Mouse (Mus musculus): ENCODE data around the gene Olfr635. TPM values are rescaled to one million over a fixed set of nuclear protein-coding genes. Genes with fewer than 3 reads are reported as not detected.
A peak's percentile ranks its signal among the peaks of the same experiment; 100 is the strongest.
"Not testable (repeated sequence)": the region's sequence is repeated elsewhere in the genome, so short reads cannot be mapped to it uniquely, and the experiment has no call there.

The Olfr635 gene
- total RNA-seq (2021) = under 1 TPM; 0.05 to 0.09 TPM
- long read RNA-seq, experiment 1 = 0 reads
- long read RNA-seq, experiment 2 = 0 reads

GRCm38 (mm10) chr7:103970852-103971251 is at the start of gene Olfr635:
TSS of gene Olfr635 (plus strand) at chr7:103971152.
- no peak for TF ChIP-seq CTCF (IDR thresholded peaks at IDR 0.05)
- intact Hi-C loops (cut with DNase I) = no loop called here
- H3K27ac ChIP-seq = no peak within 1 kb of the TSS
- H3K4me3 ChIP-seq = no peak within 1 kb of the TSS
- DNase-seq (ENCODE audit: extremely low spot score in 1 of 2, low spot score in 2 of 2) = no peak

GRCm38 (mm10) chr7:103928525-103928924 is 42.4 kb upstream of the Olfr635 start, which contains the start of gene Olfr631:
TSS of gene Olfr631 (plus strand) at chr7:103928825.
- TF ChIP-seq CTCF (IDR thresholded peaks at IDR 0.05) = no peak
- no peak within 1 kb of the TSS for H3K4me3 ChIP-seq

GRCm38 (mm10) chr7:103934264-103934663 is 36.7 kb upstream of the Olfr635 start, which contains the start of gene Olfr632:
TSS of gene Olfr632 (plus strand) at chr7:103934347.
- TF ChIP-seq CTCF (IDR thresholded peaks at IDR 0.05) = no peak
- intact Hi-C loops (cut with DNase I) = no loop called here
- DNase-seq (ENCODE audit: extremely low spot score in 1 of 2, low spot score in 2 of 2) = no peak

More at GRCm38 (mm10) chr7:103928525-103928924, 42.4 kb upstream of the Olfr635 start, which contains the start of gene Olfr631:
- no peak within 1 kb of the TSS for H3K27ac ChIP-seq
- DNase-seq (ENCODE audit: extremely low spot score in 1 of 2, low spot score in 2 of 2) = no peak
- intact Hi-C loops (cut with DNase I) = no loop called here

GRCm38 (mm10) chr7:103942730-103943129 is 28.2 kb upstream of the Olfr635 start:
- peak in 1 of 2 experiments; percentile 13 for DNase-seq (ENCODE audit: extremely low spot score in 1 of 2, low spot score in 2 of 2)
- intact Hi-C loops (cut with DNase I) = loop anchor here (2.0 kb wide), 1 partner anchor 1430 kb away; no protein-coding TSS in a partner anchor
- Histone ChIP-seq H3K27ac (no peak overlapping the region), H3K4me3 (no peak overlapping the region)
- TF ChIP-seq CTCF (IDR thresholded peaks at IDR 0.05) = peak; percentile 54

More at GRCm38 (mm10) chr7:103934264-103934663, 36.7 kb upstream of the Olfr635 start, which contains the start of gene Olfr632:
- no peak within 1 kb of the TSS for H3K4me3 ChIP-seq
- H3K27ac ChIP-seq = no peak within 1 kb of the TSS

- intact Hi-C loops (cut with DNase I) = no loop called here
- H3K27ac ChIP-seq = no peak within 1 kb of the TSS
- no peak for DNase-seq (ENCODE audit: extremely low spot score in 1 of 2, low spot score in 2 of 2)
- TF ChIP-seq CTCF (IDR thresholded peaks at IDR 0.05) = no peak
- no peak within 1 kb of the TSS for H3K4me3 ChIP-seq
These were observed 26.8 kb upstream of the Olfr635 start, which contains the start of gene Olfr633 for GRCm38 (mm10) chr7:103944137-103944536. TSS of gene Olfr633 (plus strand) at chr7:103944437.

- intact Hi-C loops (cut with DNase I) = not testable (repeated sequence)
These were observed 4.1 kb upstream of the Olfr635 start for GRCm38 (mm10) chr7:103966873-103967272.

GRCm38 (mm10) chr7:103971782-103972181 is 830 bp downstream of the Olfr635 start:
- H3K27ac ChIP-seq = no peak overlapping the region
- DNase-seq (ENCODE audit: extremely low spot score in 1 of 2, low spot score in 2 of 2) = no peak
- intact Hi-C loops (cut with DNase I) = no loop called here
- no peak overlapping the region for H3K4me3 ChIP-seq
- TF ChIP-seq CTCF (IDR thresholded peaks at IDR 0.05) = no peak

More at GRCm38 (mm10) chr7:103966873-103967272, 4.1 kb upstream of the Olfr635 start:
- H3K27ac ChIP-seq; H3K4me3 ChIP-seq; DNase-seq (ENCODE audit: extremely low spot score in 1 of 2, low spot score in 2 of 2): not testable (repeated sequence)

GRCm38 (mm10) chr7:103998446-103998845 is 27.5 kb downstream of the Olfr635 start, which contains the start of gene Olfr638:
TSS of gene Olfr638 (plus strand) at chr7:103998746.
- intact Hi-C loops (cut with DNase I) = no loop called here
- H3K27ac ChIP-seq = no peak within 1 kb of the TSS
- DNase-seq (ENCODE audit: extremely low spot score in 1 of 2, low spot score in 2 of 2) = no peak
- no peak for TF ChIP-seq CTCF (IDR thresholded peaks at IDR 0.05)
- no peak within 1 kb of the TSS for H3K4me3 ChIP-seq

GRCm38 (mm10) chr7:103999124-103999523 is 28.2 kb downstream of the Olfr635 start:
- Histone ChIP-seq H3K27ac (no peak overlapping the region), H3K4me3 (no peak overlapping the region)
- intact Hi-C loops (cut with DNase I) = no loop called here
- no peak for DNase-seq (ENCODE audit: extremely low spot score in 1 of 2, low spot score in 2 of 2)
- TF ChIP-seq CTCF (IDR thresholded peaks at IDR 0.05) = no peak

- Histone ChIP-seq H3K27ac (no peak within 1 kb of the TSS), H3K4me3 (no peak within 1 kb of the TSS)
- no peak for TF ChIP-seq CTCF (IDR thresholded peaks at IDR 0.05)
- no peak for DNase-seq (ENCODE audit: extremely low spot score in 1 of 2, low spot score in 2 of 2)
- intact Hi-C loops (cut with DNase I) = no loop called here
These were observed 46.3 kb downstream of the Olfr635 start, which contains the start of gene Olfr639 for GRCm38 (mm10) chr7:104017203-104017602. TSS of gene Olfr639 (minus strand) at chr7:104017303.

- Histone ChIP-seq H3K4me3 (no peak overlapping the region), H3K27ac (no peak overlapping the region)
- intact Hi-C loops (cut with DNase I) = no loop called here
- DNase-seq (ENCODE audit: extremely low spot score in 1 of 2, low spot score in 2 of 2) = no peak
- no peak for TF ChIP-seq CTCF (IDR thresholded peaks at IDR 0.05)
These were observed 48.0 kb downstream of the Olfr635 start for GRCm38 (mm10) chr7:104018953-104019352.

- H3K27ac ChIP-seq = no peak overlapping the region
- intact Hi-C loops (cut with DNase I) = no loop called here
- no peak for DNase-seq (ENCODE audit: extremely low spot score in 1 of 2, low spot score in 2 of 2)
- no peak for TF ChIP-seq CTCF (IDR thresholded peaks at IDR 0.05)
- no peak overlapping the region for H3K4me3 ChIP-seq
These were observed 50.7 kb downstream of the Olfr635 start for GRCm38 (mm10) chr7:104021651-104022050.

- H3K27ac ChIP-seq = no peak within 1 kb of the TSS
- DNase-seq (ENCODE audit: extremely low spot score in 1 of 2, low spot score in 2 of 2) = no peak
- no peak within 1 kb of the TSS for H3K4me3 ChIP-seq
- TF ChIP-seq CTCF (IDR thresholded peaks at IDR 0.05) = no peak
- intact Hi-C loops (cut with DNase I) = no loop called here
These were observed 54.5 kb downstream of the Olfr635 start, which contains the start of gene Olfr640 for GRCm38 (mm10) chr7:104025473-104025872. TSS of gene Olfr640 (minus strand) at chr7:104025573.

Measured in left cerebral cortex, adult 2 months (tissue).